Comparison of ENCODE assay signal across 15 mouse cellular contexts in genomic region chrX:144337938-144338337, GRCm38 (mm10).
"Had no signal": no experiment of that assay in that cellular context is flagged by ENCODE, and none has a peak within 500 bp of the region (broad histone marks: within the 10 kb centered on the region; RNA-seq: fewer than 3 reads in every experiment).

No protein-coding gene starts in this region.

- H3K27ac ChIP-seq: midbrain, embryonic 13.5 days; midbrain, embryonic 15.5 days; neural tube, embryonic 12.5 days; stomach, embryonic 15.5 days; stomach, postnatal 0 days had no signal

- H3K36me3 ChIP-seq: midbrain, embryonic 13.5 days; midbrain, embryonic 15.5 days; neural tube, embryonic 12.5 days; stomach, embryonic 15.5 days had no signal

- H3K4me3 ChIP-seq: megakaryocyte, embryonic 14.5 days; midbrain, embryonic 13.5 days; midbrain, embryonic 15.5 days; neural tube, embryonic 12.5 days; stomach, embryonic 15.5 days had no signal

- H3K4me1 ChIP-seq: midbrain, embryonic 13.5 days; midbrain, embryonic 15.5 days; neural tube, embryonic 12.5 days; stomach, embryonic 15.5 days had no signal

- ATAC-seq: midbrain, embryonic 13.5 days; midbrain, embryonic 15.5 days had no signal

- DNase-seq: lung, adult 18-20 months; lung, embryonic 14.5 days; lung, postnatal 10 days; lung, postnatal 4 days; right cerebral cortex, postnatal 14 days; thymus, adult 2 months; thymus, postnatal 25 days; thymus, postnatal 4 days had no signal

- H3K4me2 ChIP-seq: lung, embryonic 14.5 days; midbrain, embryonic 11.5 days; midbrain, embryonic 13.5 days; midbrain, embryonic 15.5 days; neural tube, embryonic 12.5 days; stomach, embryonic 15.5 days had no signal

- H3K27me3 ChIP-seq: midbrain, embryonic 13.5 days; midbrain, embryonic 15.5 days; neural tube, embryonic 12.5 days; stomach, embryonic 15.5 days had no signal

- H3K9me3 ChIP-seq: megakaryocyte, embryonic 14.5 days; midbrain, embryonic 13.5 days; midbrain, embryonic 15.5 days; neural tube, embryonic 12.5 days; stomach, embryonic 15.5 days had no signal

- H3K9ac ChIP-seq: lung, embryonic 14.5 days; midbrain, embryonic 13.5 days; midbrain, embryonic 15.5 days; neural tube, embryonic 12.5 days; stomach, embryonic 15.5 days had no signal
